Mouse (Mus musculus) T-cell, adult 2 months (primary cell): ENCODE results near the gene Huwe1.

ENCODE experiments used
- DNase-seq: peaks from one replicate; pipeline ENCODE4 v3.0.0; 2022; ENCODE audit warnings: low spot score

Huwe1 gene

GRCm38 (mm10) chrX:151951181-151951580 lies 150.6 kb downstream of the Huwe1 start:
- no peak for DNase-seq
